13 mouse cellular contexts compared by ENCODE assay signal in genomic region chr5:97451451-97451850, GRCm38 (mm10).
"Had no signal": no experiment of that assay in that cellular context is flagged by ENCODE, and none has a peak within 500 bp of the region (broad histone marks: within the 10 kb centered on the region; RNA-seq: fewer than 3 reads in every experiment).

No protein-coding gene starts in this region.

- DNase-seq: kidney, adult 2 months; kidney, postnatal 25 days; layer of hippocampus, adult 9-11 months; layer of hippocampus, postnatal 36 days; liver; lung, adult 18-20 months; lung, postnatal 10 days; lung, postnatal 36 days; midbrain, embryonic 14.5 days; right cerebral cortex, adult 18-20 months; right cerebral cortex, postnatal 25 days; spleen, adult 18-20 months; thymus, postnatal 25 days had no signal
